Mouse (Mus musculus) spleen, postnatal 36 days (tissue): ENCODE results near the gene Defa33.
"Not testable (repeated sequence)": the region's sequence is repeated elsewhere in the genome, so short reads cannot be mapped to it uniquely, and the experiment has no call there.

Experiments
- DNase-seq, 2 experiments: peaks; one replicate each; pipeline ENCODE4 v3.0.0; 2022; ENCODE audit warnings: low spot score in 2 of 2, mixed read lengths in 1 of 2

The Defa33 gene

DNA sequence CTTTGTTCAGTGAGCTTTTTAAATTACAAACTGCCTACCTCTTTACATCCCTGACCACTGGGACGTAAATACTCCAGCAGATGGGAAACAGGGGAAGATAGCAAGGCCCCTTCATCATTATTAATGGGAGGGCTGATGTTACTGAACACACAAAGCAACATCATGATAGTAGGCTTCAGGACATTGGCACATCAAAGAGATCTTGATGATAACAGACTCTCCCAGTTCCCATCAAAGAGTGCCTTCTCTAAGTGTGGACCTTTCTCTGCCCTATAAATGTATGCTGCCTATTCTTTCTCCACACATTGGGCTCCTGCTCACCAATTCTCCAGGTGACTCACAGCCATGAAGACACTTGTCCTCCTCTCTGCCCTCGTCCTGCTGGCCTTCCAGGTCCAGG is at the start of gene Defa33:
Gene Defa33, plus strand, starts transcription at position 301 of the 400 bp plus-strand sequence.
- DNase-seq, result not testable (repeated sequence)

DNA sequence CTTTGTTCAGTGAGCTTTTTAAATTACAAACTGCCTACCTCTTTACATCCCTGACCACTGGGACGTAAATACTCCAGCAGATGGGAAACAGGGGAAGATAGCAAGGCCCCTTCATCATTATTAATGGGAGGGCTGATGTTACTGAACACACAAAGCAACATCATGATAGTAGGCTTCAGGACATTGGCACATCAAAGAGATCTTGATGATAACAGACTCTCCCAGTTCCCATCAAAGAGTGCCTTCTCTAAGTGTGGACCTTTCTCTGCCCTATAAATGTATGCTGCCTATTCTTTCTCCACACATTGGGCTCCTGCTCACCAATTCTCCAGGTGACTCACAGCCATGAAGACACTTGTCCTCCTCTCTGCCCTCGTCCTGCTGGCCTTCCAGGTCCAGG is 13.4 kb upstream of the Defa33 start, which contains the start of gene Defa2:
Gene Defa2, plus strand, starts transcription at position 301 of the 400 bp plus-strand sequence.
- DNase-seq, result not testable (repeated sequence)

DNA sequence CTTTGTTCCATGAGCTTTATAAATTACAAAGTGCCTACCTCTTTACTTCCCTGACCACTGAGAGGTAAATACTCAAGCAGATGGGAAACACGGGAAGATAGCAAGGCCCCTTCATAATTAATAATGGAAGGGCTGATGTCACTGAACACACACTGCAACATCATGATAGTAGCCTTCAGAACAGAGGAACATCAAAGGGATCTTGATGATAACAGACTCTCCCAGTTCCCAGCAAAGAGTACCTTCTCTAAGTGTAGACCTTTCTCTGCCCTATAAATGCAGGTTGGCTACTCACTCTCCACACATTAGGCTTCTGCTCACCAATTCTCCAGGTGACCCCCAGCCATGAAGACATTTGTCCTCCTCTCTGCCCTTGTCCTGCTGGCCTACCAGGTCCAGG is 35.5 kb downstream of the Defa33 start, which contains the start of gene Defa36:
Gene Defa36, plus strand, starts transcription at position 301 of the 400 bp plus-strand sequence.
- not testable (repeated sequence) for DNase-seq
